Mouse (Mus musculus) liver, adult 2 months (tissue): Measurements from ENCODE around the gene Sdc3.

Experiments
- CTCF ChIP-seq: fragments of 200-500 bp; IDR thresholded peaks from 2 replicates; pipeline ENCODE4 v1.5.1; 2011; ENCODE audit warnings: low read depth, low read length, control low read depth
- POLR2A ChIP-seq: fragments of 200-500 bp; IDR thresholded peaks from 2 replicates; pipeline ENCODE4 v1.6.1; 2011; ENCODE audit warnings: low read length, control low read depth; ENCODE audit not compliant: insufficient read depth; ENCODE audit errors: extremely low read depth

GRCm38 (mm10) chr4:130861653-130862208 lies 69.4 kb downstream of the Sdc3 start:
- TF ChIP-seq POLR2A = no peak
- no peak for TF ChIP-seq CTCF
